Mouse (Mus musculus): ENCODE results near the gene Pdzd3. TPM values are rescaled to one million over a fixed set of nuclear protein-coding genes. Genes with fewer than 3 reads are reported as not detected.
A peak's percentile ranks its signal among the peaks of the same experiment; 100 is the strongest.

Pdzd3 gene
- total and polyA plus RNA-seq, 3 experiments: 1.7 to 4.2 (median 3.4) TPM

DNA sequence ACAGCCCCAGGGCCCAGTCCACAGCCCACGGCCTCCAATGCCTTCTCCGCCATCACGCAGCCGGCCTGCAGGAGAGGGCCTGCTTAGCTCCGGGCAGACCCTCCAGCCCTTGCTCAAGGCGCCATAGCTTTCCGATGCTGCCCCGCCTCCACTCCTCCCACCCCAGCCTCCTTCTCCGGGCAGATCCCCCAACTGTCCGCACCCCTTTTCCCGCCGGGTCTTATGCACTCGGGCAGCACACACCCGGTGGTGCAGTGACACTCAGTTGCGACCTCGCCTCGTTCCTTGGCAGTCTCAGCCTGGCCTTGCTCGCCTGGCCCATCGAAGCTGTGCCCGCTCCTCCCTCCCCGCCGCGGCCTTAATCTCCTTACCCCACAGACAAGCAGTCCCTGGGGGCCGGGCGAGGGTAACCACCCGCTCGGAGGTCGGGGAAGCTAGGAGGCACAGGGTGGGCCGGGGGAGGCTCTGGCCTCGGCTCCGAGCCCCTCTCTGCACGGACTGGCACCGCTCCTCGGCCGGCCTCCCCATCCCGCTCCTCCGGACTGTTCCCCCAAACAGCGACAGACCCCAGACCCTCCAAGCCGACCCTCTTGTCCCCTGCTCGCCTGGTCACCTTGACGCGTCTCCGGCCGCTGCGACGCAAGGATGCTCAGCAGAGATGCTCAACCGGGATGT, 36.3 kb upstream of the Pdzd3 start:
- Histone ChIP-seq H3K27ac (no peak overlapping the region), H3K36me3 (ENCODE audit: control insufficient read depth, insufficient read depth, low read length) (no peaks in the 10 kb centered on the region), H3K79me2 (replicated peaks; ENCODE audit: control insufficient read depth, insufficient read depth, low read length) (no peaks in the 10 kb centered on the region), H3K9ac (ENCODE audit: low read depth, low read length) (peak overlapping the region; percentile 40), H3K4me3 (peak overlapping the region; percentile 46), H3K27me3 (ENCODE audit: control insufficient read depth, insufficient read depth, low read length) (peaks cover 11% of the 10 kb centered on the region; the same call in 1 of the 2 replicates), H3K4me1 (ENCODE audit: control insufficient read depth, insufficient read depth, low read length) (peaks cover 3% of the 10 kb centered on the region; the same call in 1 of the 2 replicates)
- DNase-seq: peak in 1 of 2 experiments; percentile 28
- intact Hi-C loops (cut with DNase I): no loop called here
- 6% methylated on average over 47 of the region's 47 CpGs for WGBS
- TF ChIP-seq CTCF (IDR thresholded peaks at IDR 0.05): no peak
- TF ChIP-seq EP300 (IDR thresholded peaks at IDR 0.05; ENCODE audit: insufficient read depth, low read depth, low read length): no peak
- no peak for TF ChIP-seq POLR2A (IDR thresholded peaks at IDR 0.05; ENCODE audit: insufficient read depth, low read depth, low read length)

GRCm38 (mm10) chr9:44287003-44287400, 35.7 kb upstream of the Pdzd3 start:
- peaks cover 3% of the 10 kb centered on the region; the same call in 1 of the 2 replicates for H3K4me1 ChIP-seq (ENCODE audit: control insufficient read depth, insufficient read depth, low read length)
- no peak overlapping the region for H3K4me3 ChIP-seq
- H3K9ac ChIP-seq (ENCODE audit: low read depth, low read length): peak overlapping the region; percentile 40
- intact Hi-C loops (cut with DNase I): no loop called here
- no peak overlapping the region for H3K27ac ChIP-seq
- H3K79me2 ChIP-seq (replicated peaks; ENCODE audit: control insufficient read depth, insufficient read depth, low read length): no peaks in the 10 kb centered on the region
- WGBS: 43% methylated on average over 11 of the region's 11 CpGs
- TF ChIP-seq POLR2A (IDR thresholded peaks at IDR 0.05; ENCODE audit: insufficient read depth, low read depth, low read length) (no peak), CTCF (IDR thresholded peaks at IDR 0.05) (no peak), EP300 (IDR thresholded peaks at IDR 0.05; ENCODE audit: insufficient read depth, low read depth, low read length) (no peak)
- peaks cover 11% of the 10 kb centered on the region; the same call in 1 of the 2 replicates for H3K27me3 ChIP-seq (ENCODE audit: control insufficient read depth, insufficient read depth, low read length)
- H3K36me3 ChIP-seq (ENCODE audit: control insufficient read depth, insufficient read depth, low read length): no peaks in the 10 kb centered on the region
- no peak for DNase-seq

DNA sequence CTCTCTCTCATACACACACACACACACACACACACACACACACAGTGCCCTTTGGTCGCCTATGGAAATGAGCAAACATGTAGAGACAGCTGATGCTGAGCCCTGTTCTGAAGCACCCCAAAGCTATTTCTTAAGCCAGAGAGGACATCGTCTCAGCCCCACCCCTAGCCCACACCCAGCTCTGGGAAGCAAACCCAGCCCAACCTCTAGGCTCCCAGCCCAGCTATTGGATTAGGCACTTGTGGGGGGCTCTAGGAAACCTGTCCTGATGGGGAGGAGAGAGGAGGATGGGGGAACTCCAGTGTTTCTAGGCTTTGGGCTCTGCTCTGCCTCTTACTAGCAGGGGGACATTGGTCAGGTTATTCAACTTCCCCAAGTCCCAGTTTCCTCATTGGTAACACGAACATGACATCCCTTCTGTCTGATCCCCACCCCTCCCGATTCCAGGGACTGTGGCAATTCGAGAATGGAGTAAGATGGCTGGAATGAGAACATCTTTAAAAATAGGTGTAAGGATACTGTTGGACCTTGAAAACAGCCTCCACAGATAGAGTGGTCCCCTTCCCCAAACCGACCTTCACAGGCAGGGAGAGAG, 35.1 kb upstream of the Pdzd3 start:
- DNase-seq: peak in 1 of 2 experiments; percentile 31
- Histone ChIP-seq H3K79me2 (replicated peaks; ENCODE audit: control insufficient read depth, insufficient read depth, low read length) (no peaks in the 10 kb centered on the region), H3K36me3 (ENCODE audit: control insufficient read depth, insufficient read depth, low read length) (no peaks in the 10 kb centered on the region), H3K9ac (ENCODE audit: low read depth, low read length) (no peak overlapping the region), H3K27ac (no peak overlapping the region), H3K4me3 (no peak overlapping the region), H3K4me1 (ENCODE audit: control insufficient read depth, insufficient read depth, low read length) (peaks cover 3% of the 10 kb centered on the region; the same call in 1 of the 2 replicates), H3K27me3 (ENCODE audit: control insufficient read depth, insufficient read depth, low read length) (peaks cover 11% of the 10 kb centered on the region; the same call in 1 of the 2 replicates)
- WGBS: 35% methylated on average over 6 of the region's 6 CpGs
- intact Hi-C loops (cut with DNase I): no loop called here
- TF ChIP-seq EP300 (IDR thresholded peaks at IDR 0.05; ENCODE audit: insufficient read depth, low read depth, low read length): no peak

DNA sequence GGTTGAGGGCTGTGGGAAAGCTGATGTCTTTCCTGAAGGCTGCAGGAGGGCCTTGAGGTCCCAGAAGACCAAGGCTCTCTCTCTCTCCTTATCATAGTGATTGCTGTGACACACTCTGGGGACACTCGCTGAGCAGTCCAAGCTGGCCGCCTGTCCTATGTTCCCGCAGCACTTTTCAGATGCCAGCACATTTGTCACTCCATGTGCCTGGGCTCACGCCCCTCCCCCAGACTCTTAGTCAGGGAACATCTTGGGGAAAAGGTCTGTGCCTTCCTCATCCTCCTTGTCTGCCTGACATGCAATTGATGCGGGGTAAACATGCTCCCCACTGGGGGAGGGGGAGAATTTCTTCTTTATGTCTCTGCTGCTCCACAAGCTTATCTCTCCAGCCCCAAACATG, 31.9 kb upstream of the Pdzd3 start:
- Histone ChIP-seq H3K9ac (ENCODE audit: low read depth, low read length) (no peak overlapping the region), H3K79me2 (replicated peaks; ENCODE audit: control insufficient read depth, insufficient read depth, low read length) (no peaks in the 10 kb centered on the region), H3K4me1 (ENCODE audit: control insufficient read depth, insufficient read depth, low read length) (no peaks in the 10 kb centered on the region), H3K27ac (no peak overlapping the region), H3K27me3 (ENCODE audit: control insufficient read depth, insufficient read depth, low read length) (peaks cover 9% of the 10 kb centered on the region; the same call in 1 of the 2 replicates), H3K4me3 (no peak overlapping the region), H3K36me3 (ENCODE audit: control insufficient read depth, insufficient read depth, low read length) (no peaks in the 10 kb centered on the region)
- intact Hi-C loops (cut with DNase I): no loop called here
- TF ChIP-seq CTCF (IDR thresholded peaks at IDR 0.05) (no peak), EP300 (IDR thresholded peaks at IDR 0.05; ENCODE audit: insufficient read depth, low read depth, low read length) (no peak), POLR2A (IDR thresholded peaks at IDR 0.05; ENCODE audit: insufficient read depth, low read depth, low read length) (no peak)
- no peak for DNase-seq
- WGBS: 41% methylated on average over 5 of the region's 5 CpGs

GRCm38 (mm10) chr9:44269973-44270372, 18.7 kb upstream of the Pdzd3 start:
- 88% methylated on average over 4 of the region's 4 CpGs for WGBS
- intact Hi-C loops (cut with DNase I): loop anchor here (1.0 to 10.0 kb wide), 3 partner anchors 21 to 285 kb away; no protein-coding TSS in a partner anchor

DNA sequence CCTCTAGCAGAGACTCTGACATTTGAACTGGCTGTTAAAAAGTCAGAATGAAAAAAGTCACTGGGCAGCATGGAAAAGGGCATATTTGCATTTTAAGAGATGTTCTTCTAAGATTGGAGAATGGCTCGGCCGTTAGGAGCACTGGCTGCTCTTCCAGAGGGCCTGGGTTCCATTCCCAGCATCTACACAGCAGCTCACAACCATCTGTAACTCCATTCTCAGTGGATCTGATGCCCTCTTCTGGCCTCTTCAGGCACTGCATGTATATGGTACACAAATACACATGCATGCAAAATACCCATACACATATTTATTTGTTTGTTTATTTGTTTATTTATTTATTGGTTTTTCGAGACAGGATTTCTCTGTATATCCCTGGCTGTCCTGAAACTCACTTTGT, 17.8 kb upstream of the Pdzd3 start:
- no peaks in the 10 kb centered on the region for H3K27me3 ChIP-seq (ENCODE audit: control insufficient read depth, insufficient read depth, low read length)
- TF ChIP-seq CTCF (IDR thresholded peaks at IDR 0.05) (peak; percentile 80), EP300 (IDR thresholded peaks at IDR 0.05; ENCODE audit: insufficient read depth, low read depth, low read length) (no peak), POLR2A (IDR thresholded peaks at IDR 0.05; ENCODE audit: insufficient read depth, low read depth, low read length) (no peak)
- H3K4me1 ChIP-seq (ENCODE audit: control insufficient read depth, insufficient read depth, low read length): peaks cover 4% of the 10 kb centered on the region; the same call in 1 of the 2 replicates
- H3K9ac ChIP-seq (ENCODE audit: low read depth, low read length): no peak overlapping the region
- H3K36me3 ChIP-seq (ENCODE audit: control insufficient read depth, insufficient read depth, low read length): no peaks in the 10 kb centered on the region
- H3K4me3 ChIP-seq: no peak overlapping the region
- intact Hi-C loops (cut with DNase I): loop anchor here (1.0 to 10.0 kb wide), 3 partner anchors 20 to 284 kb away; no protein-coding TSS in a partner anchor
- DNase-seq: peak in 1 of 2 experiments; percentile 49
- H3K79me2 ChIP-seq (replicated peaks; ENCODE audit: control insufficient read depth, insufficient read depth, low read length): no peaks in the 10 kb centered on the region
- 86% methylated on average over 3 of the region's 3 CpGs for WGBS
- H3K27ac ChIP-seq: no peak overlapping the region

More at GRCm38 (mm10) chr9:44269973-44270372, 18.7 kb upstream of the Pdzd3 start:
- Histone ChIP-seq H3K79me2 (replicated peaks; ENCODE audit: control insufficient read depth, insufficient read depth, low read length) (no peaks in the 10 kb centered on the region), H3K4me3 (no peak overlapping the region), H3K27ac (no peak overlapping the region), H3K4me1 (ENCODE audit: control insufficient read depth, insufficient read depth, low read length) (peaks cover 4% of the 10 kb centered on the region; the same call in 1 of the 2 replicates), H3K36me3 (ENCODE audit: control insufficient read depth, insufficient read depth, low read length) (no peaks in the 10 kb centered on the region), H3K27me3 (ENCODE audit: control insufficient read depth, insufficient read depth, low read length) (no peaks in the 10 kb centered on the region), H3K9ac (ENCODE audit: low read depth, low read length) (no peak overlapping the region)
- TF ChIP-seq POLR2A (IDR thresholded peaks at IDR 0.05; ENCODE audit: insufficient read depth, low read depth, low read length) (no peak), EP300 (IDR thresholded peaks at IDR 0.05; ENCODE audit: insufficient read depth, low read depth, low read length) (no peak), CTCF (IDR thresholded peaks at IDR 0.05) (no peak)
- DNase-seq: no peak
